Mouse (Mus musculus): ENCODE results near the gene Hoxb3. TPM values are rescaled to one million over a fixed set of nuclear protein-coding genes. Genes with fewer than 3 reads are reported as not detected.

Hoxb3 gene
- total and polyA plus RNA-seq, 3 experiments, result not detected

- TF ChIP-seq TCF12 (IDR thresholded peaks at IDR 0.05; ENCODE audit: low read depth, low read length), result no peak
- no peak for TF ChIP-seq GABPA (IDR thresholded peaks at IDR 0.05; ENCODE audit: low read depth, low read length)
- no peak for TF ChIP-seq UBTF (IDR thresholded peaks at IDR 0.05; ENCODE audit: borderline replicate concordance, insufficient read depth, low read depth, low read length)
- no peak for TF ChIP-seq MAFK (IDR thresholded peaks at IDR 0.05; ENCODE audit: borderline replicate concordance, low read depth, low read length)
- TF ChIP-seq MYB (IDR thresholded peaks at IDR 0.05; ENCODE audit: low read depth, low read length), result no peak
- TF ChIP-seq NELFE (IDR thresholded peaks at IDR 0.05; ENCODE audit: low read depth, low read length), result no peak
- TF ChIP-seq TAL1 (IDR thresholded peaks at IDR 0.05; ENCODE audit: low read length), result no peak
- TF ChIP-seq MAX (IDR thresholded peaks at IDR 0.05; ENCODE audit: low read length), result no peak
- no peak for TF ChIP-seq CHD2 (IDR thresholded peaks at IDR 0.05; ENCODE audit: low read length)
- TF ChIP-seq CHD1 (IDR thresholded peaks at IDR 0.05; ENCODE audit: low read depth, low read length), result no peak
- TF ChIP-seq ELF1 (IDR thresholded peaks at IDR 0.05; ENCODE audit: low read depth, low read length), result no peak
- TF ChIP-seq USF1 (IDR thresholded peaks at IDR 0.05; ENCODE audit: low read depth, low read length), result no peak
- TF ChIP-seq ZKSCAN1 (IDR thresholded peaks at IDR 0.05; ENCODE audit: low read depth, low read length), result no peak
- no peak for TF ChIP-seq POLR2A (IDR thresholded peaks at IDR 0.05; ENCODE audit: control insufficient read depth in 1 of 2, insufficient read depth in 1 of 2, low read depth in 1 of 2, low read length in 2 of 2, poor library complexity in 1 of 2)
- Histone ChIP-seq H3K4me3 (ENCODE audit: control insufficient read depth in 1 of 2, insufficient read depth in 1 of 2, low read depth in 2 of 2, low read length in 2 of 2) (no peak overlapping the region), H3K4me1 (ENCODE audit: control insufficient read depth in 1 of 2, insufficient read depth in 2 of 2, low read length in 2 of 2) (no peaks in the 10 kb centered on the region), H3K27ac (ENCODE audit: control insufficient read depth, low read depth, low read length) (no peak overlapping the region), H3K27me3 (ENCODE audit: control insufficient read depth in 1 of 2, insufficient read depth in 2 of 2, low read length in 2 of 2) (peaks cover 6 to 8% of the 10 kb centered on the region in 2 experiments), H3K9me3 (replicated peaks; ENCODE audit: insufficient read depth, low read length) (no peaks in the 10 kb centered on the region), H3K79me2 (ENCODE audit: control insufficient read depth, insufficient read depth, low read length, poor library complexity) (no peaks in the 10 kb centered on the region), H3K36me3 (ENCODE audit: control insufficient read depth in 1 of 2, insufficient read depth in 2 of 2, low read length in 2 of 2) (no peaks in the 10 kb centered on the region), H3K9ac (ENCODE audit: control insufficient read depth, low read depth, low read length, poor library complexity, severe bottlenecking) (no peak overlapping the region)
- no peak for DNase-seq (ENCODE audit: low read depth, low spot score)
Measured at GRCm38 (mm10) chr11:96338957-96339855, 16.1 kb downstream of the Hoxb3 start.

- no peak for DNase-seq (ENCODE audit: low read depth, low spot score)
- Histone ChIP-seq H3K27ac (ENCODE audit: control insufficient read depth, low read depth, low read length) (no peak overlapping the region), H3K9ac (ENCODE audit: control insufficient read depth, low read depth, low read length, poor library complexity, severe bottlenecking) (no peak overlapping the region), H3K79me2 (ENCODE audit: control insufficient read depth, insufficient read depth, low read length, poor library complexity) (no peaks in the 10 kb centered on the region), H3K4me3 (ENCODE audit: control insufficient read depth in 1 of 2, insufficient read depth in 1 of 2, low read depth in 2 of 2, low read length in 2 of 2) (no peak overlapping the region), H3K9me3 (replicated peaks; ENCODE audit: insufficient read depth, low read length) (no peaks in the 10 kb centered on the region), H3K4me1 (ENCODE audit: control insufficient read depth in 1 of 2, insufficient read depth in 2 of 2, low read length in 2 of 2) (no peaks in the 10 kb centered on the region), H3K27me3 (ENCODE audit: control insufficient read depth in 1 of 2, insufficient read depth in 2 of 2, low read length in 2 of 2) (peaks cover 6 to 8% of the 10 kb centered on the region in 2 experiments), H3K36me3 (ENCODE audit: control insufficient read depth in 1 of 2, insufficient read depth in 2 of 2, low read length in 2 of 2) (no peaks in the 10 kb centered on the region)
- TF ChIP-seq RCOR1 (IDR thresholded peaks at IDR 0.05; ENCODE audit: low read depth, low read length) (no peak), HCFC1 (IDR thresholded peaks at IDR 0.05; ENCODE audit: low read depth, low read length) (no peak), ZNF384 (IDR thresholded peaks at IDR 0.05; ENCODE audit: low read depth, low read length) (no peak), UBTF (IDR thresholded peaks at IDR 0.05; ENCODE audit: borderline replicate concordance, insufficient read depth, low read depth, low read length) (no peak), TAL1 (IDR thresholded peaks at IDR 0.05; ENCODE audit: low read length) (no peak), SIN3A (IDR thresholded peaks at IDR 0.05; ENCODE audit: low read length) (no peak), RAD21 (IDR thresholded peaks at IDR 0.05; ENCODE audit: low read depth, low read length) (no peak)
Measured at GRCm38 (mm10) chr11:96340698-96341365, 17.7 kb downstream of the Hoxb3 start.
